Mouse (Mus musculus): ENCODE measurements around the gene Itpr1.
A peak's percentile ranks its signal among the peaks of the same experiment; 100 is the strongest.

Gene Itpr1

DNA sequence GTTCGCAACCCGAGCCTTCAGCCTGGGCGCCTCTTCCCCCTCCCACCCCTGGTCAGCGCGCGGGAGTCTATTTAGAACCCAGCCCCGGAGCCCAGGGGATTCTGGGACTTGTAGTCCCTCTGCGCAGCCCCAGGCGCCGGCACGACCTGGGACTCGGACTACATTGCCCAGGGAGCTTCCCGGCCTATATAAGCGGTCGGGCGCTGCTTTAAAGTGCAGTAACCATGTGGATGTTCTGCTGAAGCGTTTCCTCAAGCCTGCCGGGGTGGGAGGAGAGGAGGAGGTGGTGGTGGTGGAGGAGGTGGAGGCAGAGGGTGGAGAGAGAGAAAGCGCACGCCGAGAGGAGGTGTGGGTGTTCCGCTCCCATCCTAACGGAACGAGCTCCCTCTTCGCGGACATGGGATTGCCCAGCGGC, at the start of gene Itpr1:
Itpr1 (plus strand) TSS at position 216 of the 415 bp plus-strand sequence.
- ATAC-seq (ENCODE audit: low TSS enrichment): peak; percentile 90

DNA sequence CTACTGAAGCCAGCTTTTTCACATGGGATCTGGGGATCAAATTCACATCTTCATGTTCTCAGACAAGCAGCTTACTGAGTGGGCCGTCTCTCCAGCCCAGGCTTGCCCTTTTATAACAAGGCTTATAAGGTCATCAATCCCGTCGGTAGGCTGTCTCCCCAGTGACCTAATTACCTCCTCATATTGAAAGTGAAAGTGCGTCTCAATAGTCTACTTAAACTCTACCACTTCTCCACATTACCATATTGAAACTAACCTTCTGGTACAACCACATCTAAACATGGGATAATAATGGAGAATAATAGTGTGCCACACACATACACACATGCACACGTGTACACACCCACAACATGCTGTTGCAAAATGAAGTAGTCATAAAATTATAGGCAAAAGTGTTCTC, 48.0 kb upstream of the Itpr1 start:
- ATAC-seq (ENCODE audit: low TSS enrichment): no peak

DNA sequence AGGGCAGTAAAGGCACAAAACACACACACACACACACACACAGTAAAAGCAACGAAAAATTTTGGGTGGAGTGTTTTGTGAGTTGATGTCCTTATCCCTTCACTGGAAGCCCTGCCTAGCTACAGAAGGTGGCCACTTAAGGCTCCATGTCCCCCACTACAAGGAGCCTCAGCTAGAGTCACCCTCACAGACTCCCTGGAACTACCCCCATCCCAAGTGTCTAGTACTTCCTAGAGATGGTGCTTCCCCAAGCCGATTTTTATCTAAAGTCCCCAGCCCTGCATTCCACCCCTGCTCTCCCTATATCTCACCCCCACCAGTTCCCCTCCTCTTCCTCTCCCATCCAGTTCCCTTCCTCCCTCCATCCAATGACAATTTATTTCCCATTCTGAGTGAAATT, 47.3 kb upstream of the Itpr1 start:
- ATAC-seq (ENCODE audit: low TSS enrichment): no peak

DNA sequence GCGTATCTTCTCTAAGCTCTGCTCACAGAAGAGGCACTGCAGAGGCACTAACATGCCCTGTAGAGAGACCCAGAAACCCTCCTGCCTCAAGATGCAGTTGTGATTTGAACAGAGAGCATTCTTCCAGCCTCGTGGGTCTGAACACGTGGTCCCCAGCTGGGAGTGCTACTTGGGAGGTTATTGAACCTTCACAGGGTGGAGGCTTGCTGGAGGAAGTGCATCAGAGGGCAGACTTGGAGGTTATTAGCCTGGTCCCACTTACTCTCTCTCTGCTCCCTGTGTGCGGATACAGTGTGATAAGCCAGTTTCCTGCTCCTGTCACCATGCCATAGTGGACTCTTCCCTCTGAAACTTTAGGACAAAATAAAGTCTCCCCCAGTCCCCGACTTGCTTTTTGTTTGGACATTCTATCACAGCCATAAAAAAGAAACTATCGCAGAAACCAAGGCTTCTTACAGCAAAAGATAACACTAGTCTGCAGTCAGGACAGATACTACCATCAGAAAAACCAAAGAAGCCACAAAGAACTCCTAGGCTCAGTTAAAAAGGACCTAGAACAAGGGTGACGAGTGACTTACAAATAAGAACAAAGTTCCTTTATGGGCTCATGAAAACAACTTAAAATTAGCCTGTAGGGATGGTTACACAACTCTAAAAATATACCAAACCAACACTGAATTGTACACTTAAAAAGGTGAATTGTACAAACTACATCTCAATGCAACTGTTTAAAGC, 44.8 kb upstream of the Itpr1 start:
- ATAC-seq (ENCODE audit: low TSS enrichment): no peak

DNA sequence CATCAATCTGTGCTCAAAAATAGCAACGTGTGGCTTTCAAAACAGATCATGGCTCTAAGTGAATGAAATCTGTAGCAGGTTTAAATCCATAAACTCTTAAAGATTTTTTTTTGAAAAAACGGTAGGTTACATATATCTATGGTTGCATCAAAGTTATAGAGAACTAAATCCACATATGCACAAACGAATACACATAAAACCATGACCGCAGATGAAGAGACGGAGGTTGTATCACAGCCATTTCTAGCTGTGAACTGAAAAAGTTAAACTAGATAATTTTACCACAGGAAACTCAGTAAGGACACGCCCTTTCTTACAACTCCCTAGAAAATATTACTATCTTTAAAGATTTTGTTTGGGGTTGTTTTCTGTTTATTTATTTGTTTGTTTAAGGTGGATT, 44.2 kb upstream of the Itpr1 start:
- no peak for ATAC-seq (ENCODE audit: low TSS enrichment)

DNA sequence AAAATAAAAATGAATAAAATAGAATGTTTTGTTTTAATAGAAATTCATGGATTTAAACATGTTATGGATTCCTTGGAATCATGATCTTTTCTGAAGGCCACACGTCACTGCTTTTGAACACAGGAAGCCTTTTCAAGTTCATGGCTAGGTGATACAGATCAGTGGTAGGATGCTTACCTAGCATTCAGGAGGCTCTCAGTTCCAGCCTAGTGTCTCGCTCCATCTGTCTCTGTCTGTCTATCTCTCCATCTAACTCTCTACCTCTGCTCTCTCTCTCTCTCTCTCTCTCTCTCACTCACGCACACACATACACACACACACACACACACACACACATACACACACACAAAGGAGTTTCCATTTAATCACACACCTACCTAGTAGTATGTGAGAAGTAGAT, 43.4 kb upstream of the Itpr1 start:
- no peak for ATAC-seq (ENCODE audit: low TSS enrichment)

DNA sequence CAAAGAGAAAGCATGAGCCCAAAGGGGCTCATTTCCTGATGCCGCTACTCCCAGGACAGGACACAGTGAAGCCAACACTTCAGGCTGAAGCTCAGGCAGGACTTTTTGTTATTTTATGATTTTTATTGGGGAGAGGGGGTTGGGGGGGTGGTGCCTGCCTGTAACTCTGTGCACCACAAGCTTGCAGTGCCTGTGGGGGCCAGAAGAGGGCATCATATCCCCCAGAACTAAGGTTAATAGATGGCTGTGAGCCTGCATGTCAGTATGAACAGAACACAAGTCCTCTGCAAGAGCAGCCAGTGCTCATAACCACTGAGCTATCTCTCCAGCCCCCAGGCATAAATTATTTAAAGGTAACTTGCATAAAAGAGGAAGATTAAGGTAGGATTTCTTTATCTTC, 40.7 kb upstream of the Itpr1 start:
- no peak for ATAC-seq (ENCODE audit: low TSS enrichment)

DNA sequence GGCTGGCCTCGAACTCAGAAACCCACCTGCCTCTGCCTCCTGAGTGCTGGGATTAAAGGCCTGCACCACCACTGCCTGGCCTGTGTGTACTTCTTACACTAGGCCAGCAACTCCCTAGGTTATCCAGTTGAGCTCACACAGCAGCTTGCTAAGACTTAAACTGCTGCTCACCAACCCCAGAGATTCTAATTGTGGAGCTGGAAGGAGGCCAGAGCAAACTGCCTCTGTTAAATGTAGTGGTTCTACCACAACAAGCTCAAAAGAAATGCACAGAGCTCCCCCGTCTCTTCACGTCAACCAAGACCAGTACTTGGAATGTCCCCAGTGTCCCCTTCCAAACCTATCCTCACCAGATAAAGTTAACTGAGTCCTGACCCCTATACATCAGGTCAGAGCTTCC, 38.7 kb upstream of the Itpr1 start:
- peak; percentile 59 for ATAC-seq (ENCODE audit: low TSS enrichment)

DNA sequence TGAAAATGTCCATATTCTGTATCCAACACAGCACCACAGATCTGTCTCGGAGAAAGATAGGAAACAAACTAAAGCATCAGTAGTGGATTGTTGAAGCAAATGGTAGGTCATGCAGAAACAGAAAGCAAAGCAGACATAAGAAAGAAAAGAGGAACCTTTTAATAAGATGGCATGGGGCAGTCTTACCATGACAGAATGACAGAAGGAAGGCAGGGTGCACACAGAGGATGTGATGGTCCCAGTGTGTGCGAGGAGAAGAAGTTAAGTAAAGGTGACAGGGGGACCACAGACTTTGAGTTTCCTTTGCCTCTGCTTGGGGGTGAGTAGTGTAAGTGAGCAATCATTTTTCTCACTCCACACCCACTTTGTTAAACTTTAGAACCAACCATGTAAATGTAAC, 33.8 kb upstream of the Itpr1 start:
- no peak for ATAC-seq (ENCODE audit: low TSS enrichment)

DNA sequence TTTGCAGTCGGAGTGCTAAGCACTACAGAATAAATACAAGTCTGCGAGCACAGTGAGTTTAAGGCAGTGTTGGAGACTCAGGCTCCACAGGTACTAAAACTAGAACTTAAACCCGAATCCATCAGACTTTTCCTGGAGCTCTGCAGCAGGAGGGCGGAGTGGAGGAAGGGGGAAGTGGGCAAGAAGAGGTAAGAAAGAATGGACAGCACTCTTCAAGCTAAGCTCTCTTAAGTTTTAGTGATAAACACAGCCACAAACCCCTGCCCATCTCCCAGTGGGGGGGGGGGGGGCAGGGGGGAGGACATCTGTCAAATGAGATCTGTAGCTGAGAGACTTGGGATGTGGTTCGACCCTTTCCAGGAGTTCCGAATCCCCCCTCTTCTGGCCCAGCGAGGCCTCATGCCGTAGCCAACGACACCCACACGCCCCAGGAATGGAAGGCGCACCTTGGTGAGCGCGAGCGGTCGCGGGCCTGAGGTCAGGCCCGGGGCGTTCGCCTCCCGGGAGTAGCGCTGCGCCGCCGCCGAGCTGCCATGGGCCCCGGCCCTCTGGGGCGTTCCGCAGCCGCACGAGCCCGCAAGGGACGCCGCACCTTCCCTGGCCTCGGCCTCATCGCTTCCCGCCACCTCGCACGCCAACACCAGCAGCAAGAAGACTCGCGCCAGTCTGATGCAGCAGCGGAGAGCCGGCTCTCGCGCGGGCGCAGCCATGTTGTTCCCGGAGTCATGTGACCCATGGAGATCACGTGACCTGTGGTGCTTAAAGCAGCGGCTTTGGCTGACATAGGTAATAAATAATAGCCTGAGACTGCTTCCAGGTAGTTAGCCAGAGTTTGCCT, 27.8 kb upstream of the Itpr1 start, which contains the start of gene Sumf1:
Sumf1 (minus strand) TSS at position 736 of the 838 bp plus-strand sequence.
- ATAC-seq (ENCODE audit: low TSS enrichment): peak; percentile 95

DNA sequence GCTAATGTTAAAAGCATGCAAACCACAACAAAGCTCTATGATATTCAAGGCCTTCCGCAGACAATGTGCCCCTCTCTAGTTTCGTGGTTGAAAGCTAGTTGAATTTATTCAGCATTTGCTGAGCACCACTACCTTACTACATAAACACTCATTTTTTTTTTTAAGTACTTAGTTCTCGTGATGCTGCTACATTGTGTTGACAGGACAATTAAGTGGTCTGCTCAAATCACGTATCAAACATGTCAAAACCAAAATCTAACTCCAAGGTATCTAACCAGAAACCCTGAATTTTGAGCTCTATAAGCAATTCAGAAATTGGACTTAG, 27.2 kb upstream of the Itpr1 start:
- ATAC-seq (ENCODE audit: low TSS enrichment): no peak; the same call in 1 of the 2 replicates

DNA sequence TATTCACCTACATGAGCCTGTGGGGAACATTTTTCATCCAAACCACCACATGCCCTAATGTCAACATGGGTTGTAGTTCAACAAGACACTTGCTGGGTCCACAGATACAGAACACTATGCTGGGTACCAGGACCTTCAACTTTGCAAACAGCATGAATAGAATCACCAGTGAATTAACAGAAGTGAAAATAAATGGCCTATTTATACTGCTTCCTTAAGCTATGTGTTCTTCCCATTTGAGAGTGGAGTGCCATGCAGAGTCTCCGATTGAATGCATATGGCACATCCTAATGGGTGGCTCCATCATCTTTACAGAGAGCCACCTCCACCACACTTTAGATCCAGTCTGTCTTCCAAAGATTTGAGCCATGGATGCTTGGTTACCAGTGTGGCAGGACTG, 22.2 kb upstream of the Itpr1 start:
- ATAC-seq (ENCODE audit: low TSS enrichment): no peak

DNA sequence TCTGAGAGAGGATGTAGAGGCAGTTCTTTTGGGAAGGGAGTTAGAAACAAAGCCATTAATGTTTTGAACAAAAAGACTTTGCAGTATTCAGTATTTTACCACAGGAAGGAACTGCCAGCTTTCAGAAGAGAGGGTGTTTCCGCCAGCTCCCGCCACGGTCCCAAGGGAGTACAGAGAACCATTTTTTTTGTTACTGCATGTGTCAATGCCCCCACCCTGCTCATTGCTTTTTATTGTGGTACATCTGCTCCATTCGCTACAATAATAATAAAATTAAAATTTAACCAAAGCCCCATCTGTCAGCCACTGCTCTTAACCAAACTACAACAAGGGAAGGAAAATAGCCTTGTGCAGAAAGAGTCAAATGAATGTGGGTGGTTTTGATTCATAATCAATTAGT, 20.3 kb upstream of the Itpr1 start:
- no peak for ATAC-seq (ENCODE audit: low TSS enrichment)

DNA sequence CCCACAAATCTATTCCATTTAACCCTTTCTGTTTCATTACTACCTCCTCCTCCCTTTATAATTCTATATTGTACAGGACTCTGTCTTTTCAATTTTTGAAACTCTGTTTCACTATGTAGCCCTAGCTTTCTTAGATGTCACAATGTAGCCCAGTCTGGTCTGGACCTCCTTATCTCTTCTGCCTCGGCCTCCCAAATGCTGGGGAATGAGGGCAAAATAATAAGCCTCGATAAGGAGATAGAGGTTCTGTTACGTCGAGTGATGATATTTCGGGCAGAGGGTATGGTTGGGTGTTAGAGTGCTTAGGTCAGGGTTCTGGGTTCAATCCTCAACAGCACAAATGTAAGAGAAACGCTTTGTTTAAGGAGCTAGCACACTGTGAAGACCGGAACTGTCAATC, 16.2 kb upstream of the Itpr1 start:
- ATAC-seq (ENCODE audit: low TSS enrichment): no peak

DNA sequence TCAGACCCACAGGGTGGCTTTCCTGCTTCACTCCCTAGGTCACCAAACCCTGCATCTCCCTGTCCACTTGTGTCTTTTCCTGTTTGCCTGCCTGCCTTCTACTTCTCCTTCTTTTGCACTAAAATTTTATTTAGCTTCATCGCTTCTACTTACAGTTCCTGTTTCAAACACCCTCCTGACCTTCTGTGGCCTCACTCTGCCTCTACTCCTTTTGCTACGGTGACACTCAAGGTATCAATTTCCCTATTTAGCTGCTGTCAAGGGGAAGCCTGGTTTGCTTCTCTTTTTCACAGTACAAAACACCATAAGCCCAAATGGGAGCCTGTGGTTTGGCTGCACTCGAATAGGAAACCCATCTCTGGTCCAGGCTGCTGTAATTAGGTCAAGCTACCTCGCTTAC, 15.8 kb upstream of the Itpr1 start:
- no peak for ATAC-seq (ENCODE audit: low TSS enrichment)

DNA sequence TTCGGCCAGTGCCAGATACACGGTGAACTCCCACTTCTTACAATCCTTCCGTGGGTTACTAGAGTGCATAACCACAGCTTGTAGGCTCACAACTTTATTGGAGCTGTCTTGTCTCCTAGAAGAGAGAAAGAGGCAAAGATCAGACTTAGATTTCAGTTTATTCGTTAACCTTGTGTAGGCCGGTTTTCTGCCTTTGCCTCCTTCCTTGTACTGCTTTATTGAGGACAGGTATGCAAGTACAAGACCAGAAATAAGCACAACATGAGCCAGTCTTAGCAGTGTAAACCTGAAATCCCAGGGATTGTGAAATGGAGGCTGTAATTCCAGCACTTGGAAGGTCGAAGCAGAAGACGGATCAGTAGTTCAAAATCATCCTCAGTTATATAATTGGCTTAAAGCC, 14.6 kb upstream of the Itpr1 start:
- ATAC-seq (ENCODE audit: low TSS enrichment): no peak

DNA sequence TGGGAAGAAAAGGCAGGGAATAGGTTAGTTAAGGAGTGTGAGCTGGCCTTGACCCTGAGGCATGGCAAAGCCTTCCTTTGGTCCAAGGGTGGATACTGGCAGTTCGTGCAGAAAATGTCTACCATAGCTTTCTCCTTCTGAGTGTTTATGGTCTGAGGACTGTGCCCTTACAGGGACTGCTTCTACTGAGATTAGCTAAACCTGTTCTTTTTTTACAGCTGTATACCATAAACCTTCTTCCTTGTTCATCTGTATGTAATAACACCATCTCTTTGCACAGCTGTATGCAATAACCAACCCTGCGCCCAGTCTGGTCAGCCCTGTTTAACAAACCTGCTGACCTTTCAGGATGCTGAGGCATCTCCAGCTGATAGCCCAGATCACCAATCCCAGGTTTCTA, 8.6 kb upstream of the Itpr1 start:
- no peak for ATAC-seq (ENCODE audit: low TSS enrichment)

DNA sequence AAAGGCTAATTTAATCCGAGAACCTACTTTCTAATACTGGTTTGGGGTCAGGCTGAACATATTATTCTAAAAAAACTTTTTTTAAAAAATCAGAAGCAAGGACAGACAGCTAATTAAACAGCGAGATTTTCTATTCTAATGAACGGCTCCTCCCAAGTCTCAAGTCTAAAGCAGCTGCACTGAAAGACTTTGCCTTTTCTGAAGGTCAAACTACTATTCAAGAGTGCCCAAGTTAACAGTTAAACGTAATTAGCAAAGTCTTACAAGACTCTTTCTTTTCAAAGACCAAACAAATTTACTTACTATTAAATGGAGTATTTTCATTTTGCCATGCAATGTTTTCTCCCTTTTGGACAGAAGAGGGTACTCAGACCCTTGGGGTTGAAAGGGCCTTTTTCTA, 6.8 kb upstream of the Itpr1 start:
- ATAC-seq (ENCODE audit: low TSS enrichment): no peak

DNA sequence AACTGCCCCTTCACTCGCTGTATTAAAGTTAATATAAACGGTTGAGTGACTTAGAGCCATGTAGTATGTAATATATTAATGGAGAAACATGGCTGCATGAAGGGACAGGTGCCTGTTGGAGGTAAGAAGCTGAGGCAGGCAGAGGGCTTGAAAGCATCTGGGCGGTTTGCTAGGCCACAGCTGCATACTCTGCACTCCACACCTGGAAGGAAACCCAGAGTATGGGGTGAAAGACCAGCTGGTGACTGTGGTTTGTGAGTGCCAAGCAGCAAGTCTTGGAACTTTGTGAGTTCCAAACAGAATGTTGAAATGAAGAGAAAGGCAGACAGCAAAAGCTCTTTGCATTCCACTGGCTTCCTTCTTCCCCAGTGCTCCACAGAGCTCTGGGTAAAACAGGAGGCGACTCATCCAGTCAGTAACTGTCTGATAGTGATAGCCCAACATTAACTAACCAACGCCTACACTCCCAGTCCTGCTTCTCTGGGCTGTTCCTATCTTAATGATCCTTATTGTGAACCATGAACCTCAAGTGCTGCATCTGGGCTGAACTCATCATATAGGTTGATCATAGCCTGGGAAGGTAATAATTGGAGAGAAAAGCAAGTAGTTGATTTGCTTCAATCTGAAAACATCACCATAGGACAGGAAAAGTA, 5.9 kb upstream of the Itpr1 start:
- ATAC-seq (ENCODE audit: low TSS enrichment): no peak

DNA sequence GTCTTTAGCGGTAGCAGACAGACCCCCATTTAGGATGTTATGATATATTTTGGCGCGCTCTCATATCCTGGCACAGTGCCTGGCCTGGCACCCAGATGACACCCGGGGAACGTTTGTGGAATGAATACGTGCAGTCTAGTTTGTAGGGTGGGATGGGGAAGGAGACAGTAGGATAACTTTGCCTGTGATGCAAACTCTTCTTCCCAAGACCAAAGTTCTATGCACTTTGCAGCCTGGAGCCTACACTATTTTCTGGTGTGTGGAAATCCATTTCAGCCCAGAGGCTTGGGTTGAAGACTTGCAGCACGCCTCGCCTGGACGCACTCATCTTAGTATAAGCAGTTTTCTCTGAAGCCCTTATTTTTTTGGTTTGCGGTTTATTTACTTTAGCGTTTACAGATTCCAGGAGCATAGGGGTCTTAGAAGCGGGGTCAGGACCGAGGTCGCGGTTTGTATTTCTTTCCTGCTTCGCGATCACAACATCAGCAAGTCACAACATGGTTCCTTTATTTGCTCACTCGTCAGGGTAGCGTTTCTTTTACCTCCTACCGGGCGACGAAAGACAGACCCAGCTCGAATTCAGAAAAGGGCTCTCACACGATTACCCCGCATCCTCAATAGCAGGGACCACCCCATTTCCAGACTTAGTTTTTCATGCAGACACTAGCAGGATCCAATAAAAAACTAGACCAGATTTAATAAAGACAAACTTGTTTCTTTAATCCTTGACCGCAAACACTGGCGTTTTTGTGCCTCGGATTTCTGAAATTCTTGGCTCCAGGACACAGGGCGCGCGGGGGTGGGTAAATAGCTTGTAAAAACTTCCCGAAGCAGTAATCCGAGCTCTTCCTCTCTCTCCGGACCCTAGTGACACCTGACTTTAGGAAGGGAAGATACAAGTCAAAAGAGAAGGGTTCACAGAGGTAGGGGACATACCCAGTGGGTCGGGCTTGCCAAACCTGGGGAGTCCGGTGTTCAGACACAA, 708 bp upstream of the Itpr1 start:
- ATAC-seq (ENCODE audit: low TSS enrichment): no peak

DNA sequence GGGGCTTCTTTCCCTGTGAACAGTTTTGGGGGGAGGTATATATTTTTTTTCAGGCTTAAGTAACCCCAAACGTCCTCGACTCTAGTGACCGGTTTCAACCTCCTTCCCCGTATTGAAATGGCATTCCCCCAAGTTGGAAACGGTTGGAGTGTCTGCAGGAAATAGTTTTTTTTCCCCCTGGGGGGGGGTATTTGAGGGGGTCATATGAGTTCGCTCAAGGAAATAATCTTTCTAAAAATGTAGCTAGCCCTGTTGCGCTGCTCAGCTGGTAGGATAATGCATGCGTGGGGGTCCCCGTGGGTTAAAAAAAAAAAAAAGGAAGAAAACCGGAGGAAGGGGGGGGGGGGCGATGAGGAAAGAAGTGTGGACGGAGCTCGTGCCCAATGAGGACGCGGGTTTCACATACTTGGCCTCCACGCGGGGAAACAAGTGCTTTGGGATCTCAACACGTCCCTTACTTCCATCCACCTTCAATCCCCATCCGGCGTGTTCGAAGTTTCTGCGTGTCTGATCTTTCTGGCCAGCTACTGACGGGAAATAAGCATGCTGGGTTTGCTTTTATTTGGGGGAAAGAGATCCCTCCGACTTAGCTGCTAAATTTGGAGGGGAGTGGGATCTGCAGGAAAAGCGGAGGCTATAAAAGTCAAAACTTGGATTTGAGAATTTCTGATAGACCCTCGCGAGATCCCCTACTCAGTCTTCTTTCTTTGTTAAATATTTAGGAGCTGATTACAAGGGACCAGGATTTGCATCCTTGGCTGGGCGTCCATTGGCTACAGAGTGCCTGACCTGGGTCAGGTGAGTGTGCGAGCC, 791 bp downstream of the Itpr1 start:
- ATAC-seq (ENCODE audit: low TSS enrichment): no peak
